Mouse (Mus musculus): ENCODE data around the gene Smarce1. TPM values are rescaled to one million over a fixed set of nuclear protein-coding genes. Genes with fewer than 3 reads are reported as not detected.
A peak's percentile ranks its signal among the peaks of the same experiment; 100 is the strongest.

Gene Smarce1
- polyA plus RNA-seq, 1 experiment from 2014 or later = 260 TPM

DNA sequence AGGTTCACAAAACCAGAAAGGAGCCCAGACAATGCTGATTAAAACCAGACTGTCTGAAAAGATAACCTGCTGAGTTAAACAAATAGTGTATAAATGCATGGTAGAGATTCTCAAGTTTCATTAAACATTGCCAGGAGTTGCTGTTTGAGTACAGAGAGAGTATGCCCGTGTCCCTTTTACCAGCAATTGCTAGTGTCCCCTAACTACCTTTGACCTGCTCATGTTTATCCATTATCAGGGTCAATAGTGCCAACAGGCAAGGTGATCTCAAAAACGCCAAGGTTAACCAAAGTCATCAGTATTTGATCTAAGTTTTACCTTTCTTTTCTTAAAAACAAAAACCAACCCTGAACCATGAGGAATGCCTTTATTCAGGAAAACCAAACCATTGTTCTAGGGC, 18.9 kb downstream of the Smarce1 start:
- H3K27me3 ChIP-seq (ENCODE audit: insufficient read depth, low read length) = no peaks in the 10 kb centered on the region
- H3K27ac ChIP-seq (ENCODE audit: low read length) = no peak overlapping the region
- H3K4me3 ChIP-seq (ENCODE audit: low read length) = no peak overlapping the region
- no peaks in the 10 kb centered on the region for H3K9me3 ChIP-seq (ENCODE audit: low read length)
- no peak for ATAC-seq (ENCODE audit: low FRiP score, low TSS enrichment)
- no peak overlapping the region for H3K9ac ChIP-seq (replicated peaks; ENCODE audit: low read length)
- 73% methylated on average over 2 of the region's 2 CpGs for WGBS
- peaks cover 64% of the 10 kb centered on the region for H3K36me3 ChIP-seq (ENCODE audit: insufficient read depth, low read length)
- H3K4me1 ChIP-seq (ENCODE audit: insufficient read depth, low read length) = no peaks in the 10 kb centered on the region
- no peak overlapping the region for H3K4me2 ChIP-seq (replicated peaks; ENCODE audit: low read depth, low read length)

DNA sequence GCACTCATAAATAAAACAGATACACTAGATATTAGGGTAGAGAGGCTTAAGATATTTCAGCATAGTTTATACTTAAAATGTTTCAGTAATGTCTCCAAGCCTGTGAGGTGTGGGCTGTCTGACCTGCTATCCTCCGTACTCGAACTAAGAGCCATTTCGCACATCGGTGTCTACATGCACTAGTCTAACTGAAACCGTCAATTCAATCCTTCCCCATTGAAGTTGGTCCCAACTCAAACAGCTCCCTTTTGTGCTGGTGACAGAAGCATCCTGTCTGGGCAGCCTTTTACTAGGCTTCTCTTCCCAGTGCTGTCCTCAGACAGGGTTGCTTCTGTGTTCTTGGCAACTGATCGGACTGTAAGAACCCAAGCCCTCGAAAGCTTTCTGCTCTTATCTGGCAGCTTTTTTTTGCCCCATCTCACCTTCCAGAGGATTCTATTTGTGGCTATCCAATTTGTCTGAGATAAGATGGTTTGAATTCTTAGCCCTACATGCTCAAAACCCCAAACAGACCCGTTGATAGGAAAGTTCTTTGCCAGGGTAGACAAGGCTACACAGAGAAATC, 22.6 kb downstream of the Smarce1 start:
- Histone ChIP-seq H3K4me2 (replicated peaks; ENCODE audit: low read depth, low read length) (no peak overlapping the region), H3K27me3 (ENCODE audit: insufficient read depth, low read length) (no peaks in the 10 kb centered on the region), H3K9ac (replicated peaks; ENCODE audit: low read length) (no peak overlapping the region), H3K27ac (ENCODE audit: low read length) (no peak overlapping the region), H3K36me3 (ENCODE audit: insufficient read depth, low read length) (peaks cover 34% of the 10 kb centered on the region), H3K4me1 (ENCODE audit: insufficient read depth, low read length) (no peaks in the 10 kb centered on the region), H3K9me3 (ENCODE audit: low read length) (no peaks in the 10 kb centered on the region), H3K4me3 (ENCODE audit: low read length) (no peak overlapping the region)
- WGBS = 79% methylated on average over 8 of the region's 8 CpGs
- ATAC-seq (ENCODE audit: low FRiP score, low TSS enrichment) = no peak

DNA sequence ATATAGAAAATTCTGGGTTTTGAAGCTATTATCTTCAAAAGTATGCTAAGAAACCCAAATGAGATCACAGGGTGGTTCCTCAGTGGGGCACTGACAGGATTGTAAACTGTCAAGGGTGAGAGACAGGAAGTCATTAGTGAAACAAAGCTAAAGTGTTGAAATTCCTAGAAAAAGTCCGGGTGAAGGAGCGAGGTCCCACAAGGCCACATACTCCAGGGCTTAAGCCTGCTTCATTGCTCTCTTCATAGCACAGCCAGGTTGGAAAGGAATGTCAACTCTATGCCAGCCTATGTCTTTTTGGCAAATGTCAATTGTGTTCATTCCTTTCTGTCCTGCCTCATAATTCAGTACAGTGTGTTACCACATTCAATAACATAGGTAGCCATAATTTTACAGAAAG, 23.4 kb downstream of the Smarce1 start:
- H3K4me3 ChIP-seq (ENCODE audit: low read length) = no peak overlapping the region
- peaks cover 29% of the 10 kb centered on the region for H3K36me3 ChIP-seq (ENCODE audit: insufficient read depth, low read length)
- H3K9ac ChIP-seq (replicated peaks; ENCODE audit: low read length) = no peak overlapping the region
- no peak overlapping the region for H3K27ac ChIP-seq (ENCODE audit: low read length)
- no peaks in the 10 kb centered on the region for H3K4me1 ChIP-seq (ENCODE audit: insufficient read depth, low read length)
- H3K4me2 ChIP-seq (replicated peaks; ENCODE audit: low read depth, low read length) = no peak overlapping the region
- no peaks in the 10 kb centered on the region for H3K9me3 ChIP-seq (ENCODE audit: low read length)
- WGBS = 14% methylated on average over 2 of the region's 2 CpGs
- no peak for ATAC-seq (ENCODE audit: low FRiP score, low TSS enrichment)
- H3K27me3 ChIP-seq (ENCODE audit: insufficient read depth, low read length) = no peaks in the 10 kb centered on the region

DNA sequence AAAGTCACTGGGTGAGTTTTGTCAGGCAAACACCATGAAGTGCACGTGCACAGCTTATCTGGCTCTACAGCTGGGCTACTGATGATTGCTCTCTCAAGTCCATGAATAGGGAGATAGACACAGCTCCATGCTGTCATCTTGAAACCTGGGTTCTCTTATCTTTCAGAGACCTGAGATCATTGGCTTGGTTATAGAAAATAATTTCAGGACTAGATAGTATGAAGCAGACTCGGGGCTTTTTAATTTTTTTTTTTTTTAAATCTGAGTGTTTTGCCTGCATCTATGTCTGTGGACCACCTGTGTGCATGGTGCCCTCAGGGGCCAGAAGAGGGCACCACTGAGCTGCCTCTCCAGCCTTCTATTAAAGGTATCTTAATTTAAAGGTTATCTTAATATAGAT, 23.9 kb downstream of the Smarce1 start:
- Histone ChIP-seq H3K27me3 (ENCODE audit: insufficient read depth, low read length) (no peaks in the 10 kb centered on the region), H3K4me2 (replicated peaks; ENCODE audit: low read depth, low read length) (no peak overlapping the region), H3K27ac (ENCODE audit: low read length) (no peak overlapping the region), H3K36me3 (ENCODE audit: insufficient read depth, low read length) (peaks cover 24% of the 10 kb centered on the region), H3K4me3 (ENCODE audit: low read length) (no peak overlapping the region), H3K9ac (replicated peaks; ENCODE audit: low read length) (no peak overlapping the region), H3K4me1 (ENCODE audit: insufficient read depth, low read length) (no peaks in the 10 kb centered on the region), H3K9me3 (ENCODE audit: low read length) (no peaks in the 10 kb centered on the region)
- ATAC-seq (ENCODE audit: low FRiP score, low TSS enrichment) = no peak
- WGBS = 25% methylated on average over 2 of the region's 2 CpGs

DNA sequence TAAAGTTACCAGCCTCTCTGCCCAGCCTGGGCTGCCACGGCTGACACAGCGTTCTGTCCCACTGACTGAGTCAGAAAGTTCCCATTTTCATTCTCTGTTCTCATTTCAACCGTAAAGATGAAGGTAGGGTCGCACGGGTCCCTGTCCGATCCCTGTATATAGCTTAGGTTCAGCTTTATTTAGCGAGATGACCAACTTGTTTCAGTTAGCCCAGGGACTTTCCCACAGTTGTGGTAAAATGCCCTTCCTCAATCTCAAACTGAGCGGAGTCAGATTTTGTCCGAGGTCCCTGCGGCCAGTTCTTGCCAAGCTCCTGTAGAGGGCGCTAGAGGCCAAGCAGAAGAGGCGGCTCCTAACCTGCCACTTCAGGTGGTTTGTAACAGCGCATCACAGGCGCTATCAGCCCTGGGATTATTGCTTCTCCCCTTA, 41.6 kb downstream of the Smarce1 start:
- Histone ChIP-seq H3K27me3 (ENCODE audit: insufficient read depth, low read length) (peaks cover 4% of the 10 kb centered on the region; the same call in 1 of the 2 replicates), H3K9me3 (ENCODE audit: low read length) (no peaks in the 10 kb centered on the region), H3K4me1 (ENCODE audit: insufficient read depth, low read length) (no peaks in the 10 kb centered on the region), H3K4me3 (ENCODE audit: low read length) (no peak overlapping the region), H3K36me3 (ENCODE audit: insufficient read depth, low read length) (no peaks in the 10 kb centered on the region), H3K4me2 (replicated peaks; ENCODE audit: low read depth, low read length) (no peak overlapping the region), H3K27ac (ENCODE audit: low read length) (no peak overlapping the region), H3K9ac (replicated peaks; ENCODE audit: low read length) (no peak overlapping the region)
- ATAC-seq (ENCODE audit: low FRiP score, low TSS enrichment) = no peak
- WGBS = 17% methylated on average over 14 of the region's 14 CpGs

DNA sequence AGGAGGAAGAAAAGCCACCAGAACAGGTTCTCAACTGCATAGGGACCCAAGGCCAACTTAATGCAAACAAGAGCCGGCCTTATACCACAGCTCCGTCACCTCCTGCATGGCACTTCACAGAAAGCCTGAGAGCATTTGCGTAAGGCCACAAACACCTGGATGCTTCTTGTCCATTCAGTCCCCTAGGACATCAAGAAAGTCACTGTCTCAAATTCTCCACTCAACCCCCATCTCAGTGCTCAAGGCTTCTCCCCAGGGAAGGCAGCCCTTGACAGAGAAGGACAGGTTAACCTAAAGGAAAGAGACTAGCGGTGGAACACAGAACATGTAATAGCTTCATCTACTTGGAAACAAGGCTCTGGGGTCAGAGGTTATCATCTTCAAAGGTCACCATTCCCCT, 43.5 kb downstream of the Smarce1 start:
- Histone ChIP-seq H3K4me2 (replicated peaks; ENCODE audit: low read depth, low read length) (no peak overlapping the region), H3K36me3 (ENCODE audit: insufficient read depth, low read length) (no peaks in the 10 kb centered on the region), H3K4me3 (ENCODE audit: low read length) (no peak overlapping the region), H3K9ac (replicated peaks; ENCODE audit: low read length) (no peak overlapping the region), H3K4me1 (ENCODE audit: insufficient read depth, low read length) (peaks cover 6% of the 10 kb centered on the region; the same call in 1 of the 2 replicates), H3K27me3 (ENCODE audit: insufficient read depth, low read length) (peaks cover 4% of the 10 kb centered on the region; the same call in 1 of the 2 replicates), H3K27ac (ENCODE audit: low read length) (no peak overlapping the region), H3K9me3 (ENCODE audit: low read length) (no peaks in the 10 kb centered on the region)
- WGBS = 90% methylated on average over 4 of the region's 4 CpGs
- ATAC-seq (ENCODE audit: low FRiP score, low TSS enrichment) = no peak

DNA sequence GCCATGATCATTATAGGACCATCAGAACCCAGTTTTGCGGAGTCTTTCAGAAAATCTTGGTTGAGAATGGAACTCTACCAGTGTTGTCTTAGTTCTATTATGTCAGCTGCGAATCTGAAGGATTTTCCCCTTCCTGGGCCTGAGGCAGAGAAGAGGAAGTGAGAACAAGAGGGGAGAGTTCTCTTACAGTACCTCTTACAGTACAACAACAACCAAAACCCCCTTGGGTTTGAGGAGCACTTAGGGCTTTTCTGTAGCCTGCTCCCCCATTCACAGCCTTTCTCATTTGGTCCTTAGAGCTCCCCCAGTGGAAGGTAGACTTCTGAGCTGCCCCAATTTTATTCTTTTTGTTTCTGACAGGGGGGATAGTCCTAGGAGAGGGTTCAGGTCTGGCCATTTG, 44.0 kb downstream of the Smarce1 start:
- H3K4me1 ChIP-seq (ENCODE audit: insufficient read depth, low read length) = peaks cover 6% of the 10 kb centered on the region; the same call in 1 of the 2 replicates
- H3K4me2 ChIP-seq (replicated peaks; ENCODE audit: low read depth, low read length) = no peak overlapping the region
- no peaks in the 10 kb centered on the region for H3K36me3 ChIP-seq (ENCODE audit: insufficient read depth, low read length)
- 74% methylated on average over 2 of the region's 2 CpGs for WGBS
- no peaks in the 10 kb centered on the region for H3K9me3 ChIP-seq (ENCODE audit: low read length)
- H3K27me3 ChIP-seq (ENCODE audit: insufficient read depth, low read length) = peaks cover 4% of the 10 kb centered on the region; the same call in 1 of the 2 replicates
- no peak overlapping the region for H3K4me3 ChIP-seq (ENCODE audit: low read length)
- H3K27ac ChIP-seq (ENCODE audit: low read length) = no peak overlapping the region
- H3K9ac ChIP-seq (replicated peaks; ENCODE audit: low read length) = no peak overlapping the region
- no peak for ATAC-seq (ENCODE audit: low FRiP score, low TSS enrichment)

DNA sequence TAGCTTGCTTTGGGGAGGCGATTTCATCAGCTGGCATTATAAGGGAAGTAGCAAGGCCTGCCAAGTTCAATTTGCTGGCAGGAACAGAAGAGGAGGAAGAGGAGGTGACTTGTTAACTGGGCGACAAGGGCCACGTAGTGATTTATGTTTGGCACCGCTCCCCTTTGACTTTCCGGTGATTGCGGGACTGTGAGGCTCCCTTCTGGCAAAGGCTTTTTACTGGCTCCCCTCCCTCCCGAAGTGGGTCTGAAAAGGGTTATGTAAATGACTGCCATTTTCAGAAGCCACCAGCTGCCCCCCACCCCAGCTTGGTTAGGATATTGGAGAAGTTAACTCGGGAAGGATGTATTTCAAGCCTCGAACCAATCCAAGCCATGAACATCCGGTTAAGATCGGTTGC, 48.2 kb downstream of the Smarce1 start:
- peaks cover 6% of the 10 kb centered on the region; the same call in 1 of the 2 replicates for H3K4me1 ChIP-seq (ENCODE audit: insufficient read depth, low read length)
- no peak for ATAC-seq (ENCODE audit: low FRiP score, low TSS enrichment)
- peak overlapping the region; percentile 15; the same call in 1 of the 2 replicates for H3K4me2 ChIP-seq (replicated peaks; ENCODE audit: low read depth, low read length)
- H3K9ac ChIP-seq (replicated peaks; ENCODE audit: low read length) = no peak overlapping the region
- no peaks in the 10 kb centered on the region for H3K27me3 ChIP-seq (ENCODE audit: insufficient read depth, low read length)
- H3K36me3 ChIP-seq (ENCODE audit: insufficient read depth, low read length) = no peaks in the 10 kb centered on the region
- no peaks in the 10 kb centered on the region for H3K9me3 ChIP-seq (ENCODE audit: low read length)
- no peak overlapping the region for H3K4me3 ChIP-seq (ENCODE audit: low read length)
- WGBS = 27% methylated on average over 11 of the region's 11 CpGs
- no peak overlapping the region for H3K27ac ChIP-seq (ENCODE audit: low read length)

DNA sequence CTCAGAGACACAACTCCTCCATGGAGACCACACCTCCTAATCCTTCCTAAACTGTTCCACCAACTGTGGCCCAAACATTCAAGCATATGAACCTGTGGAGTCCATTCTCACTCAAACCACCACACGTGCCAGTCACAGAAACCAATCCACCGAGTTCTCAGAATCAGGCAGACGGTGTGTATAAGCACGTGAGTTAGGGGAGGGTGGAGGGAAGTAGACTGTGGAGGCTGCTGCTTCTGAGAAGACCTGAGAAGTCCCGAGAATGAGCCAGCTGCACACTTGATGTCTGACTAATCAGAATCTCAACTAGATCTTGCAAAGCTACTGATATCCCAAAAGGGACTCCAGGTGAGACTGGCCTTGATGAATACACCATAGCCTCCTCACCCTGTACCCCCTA, 50.7 kb downstream of the Smarce1 start:
- Histone ChIP-seq H3K27ac (ENCODE audit: low read length) (no peak overlapping the region), H3K36me3 (ENCODE audit: insufficient read depth, low read length) (no peaks in the 10 kb centered on the region), H3K4me1 (ENCODE audit: insufficient read depth, low read length) (peaks cover 6% of the 10 kb centered on the region; the same call in 1 of the 2 replicates), H3K9ac (replicated peaks; ENCODE audit: low read length) (no peak overlapping the region), H3K4me3 (ENCODE audit: low read length) (no peak overlapping the region), H3K4me2 (replicated peaks; ENCODE audit: low read depth, low read length) (no peak overlapping the region), H3K27me3 (ENCODE audit: insufficient read depth, low read length) (no peaks in the 10 kb centered on the region), H3K9me3 (ENCODE audit: low read length) (no peaks in the 10 kb centered on the region)
- 93% methylated on average over 5 of the region's 5 CpGs for WGBS
- no peak for ATAC-seq (ENCODE audit: low FRiP score, low TSS enrichment)

DNA sequence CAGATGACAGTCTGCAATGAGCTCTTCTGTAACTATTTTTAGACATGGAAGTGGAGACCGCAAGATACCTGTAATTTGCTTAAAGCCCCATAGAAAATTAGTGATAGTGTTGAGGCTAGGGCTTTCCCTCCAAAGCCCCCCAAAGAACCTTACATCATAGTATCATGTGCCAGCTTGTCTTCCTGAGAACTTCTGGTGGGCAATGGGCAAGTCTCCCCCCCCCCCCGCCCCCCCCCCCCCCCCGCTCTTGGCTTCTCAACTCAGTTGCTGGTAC, 53.0 kb downstream of the Smarce1 start:
- Histone ChIP-seq H3K4me2 (replicated peaks; ENCODE audit: low read depth, low read length) (no peak overlapping the region), H3K27me3 (ENCODE audit: insufficient read depth, low read length) (no peaks in the 10 kb centered on the region), H3K36me3 (ENCODE audit: insufficient read depth, low read length) (no peaks in the 10 kb centered on the region), H3K4me1 (ENCODE audit: insufficient read depth, low read length) (peaks cover 4% of the 10 kb centered on the region; the same call in 1 of the 2 replicates), H3K27ac (ENCODE audit: low read length) (no peak overlapping the region), H3K9me3 (ENCODE audit: low read length) (no peaks in the 10 kb centered on the region), H3K4me3 (ENCODE audit: low read length) (no peak overlapping the region), H3K9ac (replicated peaks; ENCODE audit: low read length) (no peak overlapping the region)
- WGBS = 93% methylated on average over 1 of the region's 3 CpGs
- ATAC-seq (ENCODE audit: low FRiP score, low TSS enrichment) = no peak

All from kidney, embryonic 16.5 days (tissue).